Mouse (Mus musculus) lung, adult 18-20 months (tissue): ENCODE measurements around the gene Tceal1.
"Not testable (repeated sequence)": the region's sequence is repeated elsewhere in the genome, so short reads cannot be mapped to it uniquely, and the experiment has no call there.

Source experiments
- DNase-seq, 2 experiments: peaks; one replicate each; pipeline ENCODE4 v3.0.0; 2022; ENCODE audit warnings: mixed read lengths in 2 of 2

The Tceal1 gene

GRCm38 (mm10) chrX:136707446-136708167 is at the start of gene Tceal1:
Gene Tceal1, plus strand, starts transcription at chrX:136707982.
- DNase-seq = peak; percentile 62 to 70

- no peak for DNase-seq
Measured at GRCm38 (mm10) chrX:136666281-136666706, 41.5 kb upstream of the Tceal1 start.

GRCm38 (mm10) chrX:136666762-136667464 is 40.9 kb upstream of the Tceal1 start:
- DNase-seq = not testable (repeated sequence)

DNA sequence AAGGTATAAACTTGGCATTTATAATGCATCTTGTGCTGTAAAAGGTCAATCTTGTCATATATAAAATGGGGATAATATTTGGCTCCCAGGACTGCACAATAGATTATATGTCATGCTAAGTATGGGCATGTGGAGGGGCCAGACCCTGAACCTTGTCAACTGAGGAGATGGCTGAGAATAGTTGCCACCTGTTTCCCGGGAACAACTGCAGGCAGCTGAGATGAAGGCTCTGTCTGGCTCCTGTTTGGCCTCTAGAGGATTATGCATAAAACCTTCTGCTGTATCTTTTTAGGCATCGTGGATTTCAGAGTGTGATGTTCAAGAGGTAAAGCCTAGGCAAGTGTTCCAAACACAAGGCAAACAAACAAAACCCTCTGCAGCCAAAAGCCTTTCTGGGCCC is 39.0 kb upstream of the Tceal1 start:
- DNase-seq = no peak

- no peak for DNase-seq
Measured at GRCm38 (mm10) chrX:136680989-136681388, 26.8 kb upstream of the Tceal1 start.

- DNase-seq = not testable (repeated sequence)
Measured at GRCm38 (mm10) chrX:136691606-136692293, 16.0 kb upstream of the Tceal1 start.

GRCm38 (mm10) chrX:136692294-136692675 is 15.5 kb upstream of the Tceal1 start:
- DNase-seq = no peak

- DNase-seq = no peak
Measured at GRCm38 (mm10) chrX:136693196-136693595, 14.6 kb upstream of the Tceal1 start.

- peak; percentile 6 to 28 for DNase-seq
Measured at GRCm38 (mm10) chrX:136708168-136708681, 443 bp downstream of the Tceal1 start.

DNA sequence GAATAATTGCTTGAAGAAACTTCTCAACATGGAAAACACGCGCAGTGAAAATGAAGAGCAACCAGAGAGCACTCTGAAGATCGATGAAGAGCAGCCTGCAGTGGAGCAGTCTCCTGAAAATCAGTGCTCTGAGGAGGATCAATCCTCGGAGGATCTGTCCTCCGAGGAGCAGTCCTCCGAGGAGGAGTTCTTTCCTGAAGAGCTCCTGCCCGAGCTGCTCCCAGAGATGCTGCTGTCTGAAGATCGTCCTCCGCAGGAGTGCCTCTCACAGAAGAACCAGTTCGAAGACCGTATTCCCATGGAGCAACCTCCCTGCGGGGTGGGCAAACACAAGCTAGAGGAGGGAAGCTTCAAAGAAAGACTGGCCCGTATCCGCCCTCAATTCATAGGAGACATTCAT is 1.0 kb downstream of the Tceal1 start:
- DNase-seq = no peak

GRCm38 (mm10) chrX:136714742-136715474 is 7.1 kb downstream of the Tceal1 start:
- not testable (repeated sequence) for DNase-seq

GRCm38 (mm10) chrX:136732016-136732415 is 24.2 kb downstream of the Tceal1 start:
- DNase-seq = no peak

DNA sequence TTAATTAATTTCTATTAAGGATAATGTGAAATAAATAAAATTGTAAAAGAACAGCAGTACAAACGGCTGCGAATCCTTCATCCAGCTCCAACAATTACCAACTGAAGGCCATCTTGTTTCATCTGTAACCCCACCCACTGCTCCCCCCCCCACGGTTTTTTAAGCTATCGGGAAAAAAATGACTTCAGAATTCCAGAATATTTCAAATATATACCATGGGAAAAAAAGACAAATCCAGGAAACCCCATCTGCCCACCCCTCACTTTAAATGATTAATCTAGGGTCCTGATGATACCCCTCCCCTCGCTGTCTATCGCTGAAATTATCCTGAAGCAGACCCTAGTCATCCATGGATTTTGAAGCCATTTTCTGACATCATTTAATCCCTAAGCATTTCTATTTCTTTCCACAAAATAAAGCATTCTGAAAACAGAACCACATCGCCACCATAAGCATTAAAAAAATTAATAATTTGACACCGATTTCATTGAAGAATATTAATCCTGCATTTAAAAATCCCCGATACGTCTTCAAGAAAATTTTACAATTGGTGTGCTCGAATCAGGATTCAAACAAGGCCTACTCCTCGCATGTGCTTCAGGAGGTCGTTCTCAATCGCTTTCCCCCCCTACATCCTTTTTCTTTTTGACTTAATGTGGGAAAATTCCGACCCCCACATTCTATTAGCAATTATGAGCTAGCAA is 32.5 kb downstream of the Tceal1 start:
- no peak for DNase-seq

GRCm38 (mm10) chrX:136740791-136741650 is 33.2 kb downstream of the Tceal1 start:
- peak; percentile 97 for DNase-seq

DNA sequence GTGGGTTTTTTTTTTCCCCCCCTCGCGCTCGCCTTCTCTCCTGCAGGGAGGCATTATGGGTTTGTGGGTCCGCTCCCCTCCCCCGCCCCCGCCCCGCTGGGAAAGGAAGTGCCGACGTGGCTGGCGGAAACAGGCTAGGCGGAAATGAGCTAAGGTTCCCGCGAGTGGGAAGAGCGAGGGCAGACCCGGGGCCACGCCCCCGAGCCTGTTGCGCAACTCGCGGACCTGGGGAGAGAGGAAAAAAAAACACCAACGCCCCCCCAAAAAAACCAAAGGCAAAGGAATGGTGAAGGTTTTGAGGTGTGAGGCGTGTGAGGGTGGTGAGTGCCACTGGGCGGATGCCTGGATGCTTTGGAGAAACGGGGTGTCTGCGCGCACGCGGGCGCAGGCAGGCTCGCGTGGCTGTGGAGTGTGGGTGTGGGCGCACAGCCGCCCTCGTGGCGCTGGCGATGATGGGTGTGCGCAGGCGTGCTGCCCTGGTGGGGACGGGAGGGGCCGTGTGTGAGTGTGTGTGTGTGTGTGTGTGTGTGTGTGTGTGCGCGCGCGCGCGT is 33.9 kb downstream of the Tceal1 start:
- peak; percentile 82 to 85 for DNase-seq

- peak in 1 of 2 experiments; percentile 4 for DNase-seq
Measured at GRCm38 (mm10) chrX:136742241-136742640, 34.5 kb downstream of the Tceal1 start.

DNA sequence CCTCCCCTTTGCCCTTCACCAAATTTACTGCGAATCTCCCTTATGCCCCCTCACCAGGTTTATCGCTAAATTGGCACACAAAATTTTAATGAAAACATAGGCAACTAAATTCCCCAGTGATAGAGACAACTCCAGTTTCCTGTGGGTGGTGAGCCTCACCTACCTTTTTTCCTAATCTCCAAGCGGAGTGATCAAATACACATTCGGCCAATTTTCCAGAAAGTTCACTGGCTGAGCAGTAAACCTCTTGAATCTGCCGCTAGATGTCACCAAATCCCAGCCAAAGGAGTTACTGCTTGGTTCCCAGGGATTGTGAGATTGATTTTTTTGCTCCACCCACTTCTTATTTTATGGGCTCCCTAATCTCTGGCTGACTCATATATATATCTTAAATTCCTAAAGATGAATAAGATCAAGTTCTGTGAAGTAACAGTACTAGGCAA is 34.9 kb downstream of the Tceal1 start:
- DNase-seq = peak; percentile 59 to 77

- no peak for DNase-seq
Measured at GRCm38 (mm10) chrX:136743459-136743858, 35.7 kb downstream of the Tceal1 start, which contains the start of gene Morf4l2. Gene Morf4l2, minus strand, starts transcription at chrX:136743690.

- peak; percentile 6 to 36 for DNase-seq
Measured at GRCm38 (mm10) chrX:136744663-136745062, 36.9 kb downstream of the Tceal1 start.

- DNase-seq = no peak
Measured at GRCm38 (mm10) chrX:136749329-136749728, 41.5 kb downstream of the Tceal1 start.
